Mouse (Mus musculus) testis, adult 2 months (tissue): Measurements from ENCODE around the gene Adgrg3.

Experiments used
- CTCF ChIP-seq: fragments of 200-500 bp; IDR thresholded peaks from 2 replicates; pipeline ENCODE4 v1.5.1; 2012; ENCODE audit warnings: low read depth, mild to moderate bottlenecking, inconsistent platforms, low read length, moderate library complexity; ENCODE audit not compliant: control insufficient read depth, insufficient read depth, insufficient replicate concordance
- POLR2A ChIP-seq: fragments of 200-500 bp; IDR thresholded peaks from 2 replicates; pipeline ENCODE4 v1.6.1; 2012; ENCODE audit warnings: low read depth, mild to moderate bottlenecking, inconsistent platforms, low read length, moderate library complexity; ENCODE audit not compliant: control insufficient read depth

GRCm38 (mm10) chr8:95081650-95082049 lies 64.2 kb downstream of the Adgrg3 start:
- TF ChIP-seq CTCF = no peak
- TF ChIP-seq POLR2A = no peak
